Mouse (Mus musculus) layer of hippocampus, adult 9-10 months (tissue): ENCODE results near the gene Gm8212.
"Not testable (repeated sequence)": the region's sequence is repeated elsewhere in the genome, so short reads cannot be mapped to it uniquely, and the experiment has no call there.

Source experiments
- DNase-seq: peaks from one replicate; pipeline ENCODE4 v3.0.0; 2022; ENCODE audit warnings: low spot score

Gm8212 gene

GRCm38 (mm10) chr14:44197361-44197760 lies at the start of gene Gm8212:
Gm8212 (plus strand) TSS chr14:44197661.
- DNase-seq: not testable (repeated sequence)

GRCm38 (mm10) chr14:44213154-44213553 lies 15.7 kb downstream of the Gm8212 start, which contains the start of gene 4930503E14Rik:
4930503E14Rik (minus strand) TSS chr14:44213254.
- not testable (repeated sequence) for DNase-seq

- no peak for DNase-seq
These were observed 50.6 kb downstream of the Gm8212 start for GRCm38 (mm10) chr14:44248039-44248438.
